Mouse (Mus musculus): ENCODE data around the gene Gm2310. TPM values are rescaled to one million over a fixed set of nuclear protein-coding genes. Genes with fewer than 3 reads are reported as not detected.
"Not testable (repeated sequence)": the region's sequence is repeated elsewhere in the genome, so short reads cannot be mapped to it uniquely, and the experiment has no call there.

Gm2310 gene
- not detected in 2 replicates for polyA plus RNA-seq (2015; fragmentation: Nextera tagmentation; extraction: Ambion mirVana)

- H3K27me3 ChIP-seq; H3K4me1 ChIP-seq; H3K9ac ChIP-seq; H3K36me3 ChIP-seq; H3K4me2 ChIP-seq; H3K4me3 ChIP-seq (replicated peaks); ATAC-seq (replicated peaks; ENCODE audit: low FRiP score); H3K9me3 ChIP-seq (replicated peaks); H3K27ac ChIP-seq: not testable (repeated sequence)
Observed at GRCm38 (mm10) chr15:8519853-8520252, at the start of gene Gm2310. Gene Gm2310, minus strand, starts transcription at chr15:8519953.

- peaks cover 3% of the 10 kb centered on the region; the same call in 1 of the 2 replicates for H3K27me3 ChIP-seq
- under 1% methylated on average over 61 of the region's 61 CpGs for WGBS
- peak overlapping the region; percentile 65 for H3K4me3 ChIP-seq (replicated peaks)
- ATAC-seq (replicated peaks; ENCODE audit: low FRiP score): peak; percentile 92
- H3K4me1 ChIP-seq: peaks cover 9% of the 10 kb centered on the region; the same call in 1 of the 2 replicates
- H3K9ac ChIP-seq: peak overlapping the region; percentile 41
- peak overlapping the region; percentile 95 for H3K4me2 ChIP-seq
- peak overlapping the region; percentile 91 for H3K27ac ChIP-seq
- no peaks in the 10 kb centered on the region for H3K9me3 ChIP-seq (replicated peaks)
- no peaks in the 10 kb centered on the region for H3K36me3 ChIP-seq
Observed at GRCm38 (mm10) chr15:8568645-8569528, 49.1 kb upstream of the Gm2310 start.

GRCm38 (mm10) chr15:8568286-8568644, 48.5 kb upstream of the Gm2310 start:
- Histone ChIP-seq H3K4me2 (peak overlapping the region; percentile 95), H3K27ac (peak overlapping the region; percentile 91), H3K36me3 (no peaks in the 10 kb centered on the region), H3K9ac (peak overlapping the region; percentile 41; the same call in 1 of the 2 replicates), H3K4me1 (peaks cover 9% of the 10 kb centered on the region; the same call in 1 of the 2 replicates), H3K4me3 (replicated peaks) (peak overlapping the region; percentile 65), H3K27me3 (peaks cover 3% of the 10 kb centered on the region; the same call in 1 of the 2 replicates), H3K9me3 (replicated peaks) (no peaks in the 10 kb centered on the region)
- peak; percentile 71 for ATAC-seq (replicated peaks; ENCODE audit: low FRiP score)
- WGBS: 4% methylated on average over 7 of the region's 7 CpGs

- 79% methylated on average over 6 of the region's 6 CpGs for WGBS
- no peak overlapping the region for H3K4me3 ChIP-seq (replicated peaks)
- no peaks in the 10 kb centered on the region for H3K36me3 ChIP-seq
- no peak overlapping the region for H3K9ac ChIP-seq
- H3K9me3 ChIP-seq (replicated peaks): no peaks in the 10 kb centered on the region
- H3K4me2 ChIP-seq: no peak overlapping the region
- H3K27me3 ChIP-seq: no peaks in the 10 kb centered on the region; the same call in 1 of the 2 replicates
- ATAC-seq (replicated peaks; ENCODE audit: low FRiP score): no peak
- H3K27ac ChIP-seq: no peak overlapping the region
- H3K4me1 ChIP-seq: peaks cover 9% of the 10 kb centered on the region; the same call in 1 of the 2 replicates
Observed at GRCm38 (mm10) chr15:8565416-8565815, 45.7 kb upstream of the Gm2310 start.

- WGBS: 84% methylated on average over 3 of the region's 3 CpGs
- no peaks in the 10 kb centered on the region for H3K36me3 ChIP-seq
- no peak for ATAC-seq (replicated peaks; ENCODE audit: low FRiP score)
Observed at GRCm38 (mm10) chr15:8564331-8564730, 44.6 kb upstream of the Gm2310 start.

GRCm38 (mm10) chr15:8563423-8564194, 43.9 kb upstream of the Gm2310 start:
- Histone ChIP-seq H3K9me3 (replicated peaks) (no peaks in the 10 kb centered on the region), H3K4me3 (replicated peaks) (no peak overlapping the region), H3K36me3 (no peaks in the 10 kb centered on the region), H3K27me3 (no peaks in the 10 kb centered on the region; the same call in 1 of the 2 replicates), H3K4me1 (0 out of 2 replicates have a peak, but pooled peaks cover 4% of the 10 kb centered on the region), H3K9ac (no peak overlapping the region), H3K4me2 (no peak overlapping the region), H3K27ac (no peak overlapping the region)
- ATAC-seq (replicated peaks; ENCODE audit: low FRiP score): no peak
- WGBS: 77% methylated on average over 1 of the region's 1 CpGs

More at GRCm38 (mm10) chr15:8564331-8564730, 44.6 kb upstream of the Gm2310 start:
- H3K27ac ChIP-seq: no peak overlapping the region
- H3K9me3 ChIP-seq (replicated peaks): no peaks in the 10 kb centered on the region
- no peak overlapping the region for H3K9ac ChIP-seq
- H3K4me2 ChIP-seq: no peak overlapping the region
- H3K27me3 ChIP-seq: no peaks in the 10 kb centered on the region; the same call in 1 of the 2 replicates
- no peak overlapping the region for H3K4me3 ChIP-seq (replicated peaks)
- H3K4me1 ChIP-seq: peaks cover 7% of the 10 kb centered on the region; the same call in 1 of the 2 replicates

- Histone ChIP-seq H3K4me2 (no peak overlapping the region), H3K9me3 (replicated peaks) (no peaks in the 10 kb centered on the region), H3K4me1 (no peaks in the 10 kb centered on the region), H3K4me3 (replicated peaks) (no peak overlapping the region), H3K36me3 (no peaks in the 10 kb centered on the region), H3K9ac (no peak overlapping the region), H3K27ac (no peak overlapping the region), H3K27me3 (no peaks in the 10 kb centered on the region)
- 86% methylated on average over 7 of the region's 7 CpGs for WGBS
- no peak for ATAC-seq (replicated peaks; ENCODE audit: low FRiP score)
Observed at GRCm38 (mm10) chr15:8562776-8563175, 43.0 kb upstream of the Gm2310 start.

- Histone ChIP-seq H3K9me3 (replicated peaks) (no peaks in the 10 kb centered on the region), H3K4me2 (no peak overlapping the region), H3K36me3 (no peaks in the 10 kb centered on the region), H3K27me3 (no peaks in the 10 kb centered on the region), H3K4me1 (no peaks in the 10 kb centered on the region), H3K27ac (no peak overlapping the region), H3K4me3 (replicated peaks) (no peak overlapping the region), H3K9ac (no peak overlapping the region)
- ATAC-seq (replicated peaks; ENCODE audit: low FRiP score): no peak
- WGBS: 75% methylated on average over 5 of the region's 5 CpGs
Observed at GRCm38 (mm10) chr15:8531201-8531600, 11.4 kb upstream of the Gm2310 start.

GRCm38 (mm10) chr15:8512957-8513356, 6.8 kb downstream of the Gm2310 start:
- Histone ChIP-seq H3K4me3 (replicated peaks) (no peak overlapping the region), H3K9ac (no peak overlapping the region), H3K4me2 (no peak overlapping the region), H3K4me1 (no peaks in the 10 kb centered on the region), H3K36me3 (no peaks in the 10 kb centered on the region), H3K9me3 (replicated peaks) (no peaks in the 10 kb centered on the region), H3K27ac (no peak overlapping the region), H3K27me3 (no peaks in the 10 kb centered on the region)
- 59% methylated on average over 5 of the region's 5 CpGs for WGBS
- ATAC-seq (replicated peaks; ENCODE audit: low FRiP score): no peak

GRCm38 (mm10) chr15:8511861-8512260, 7.9 kb downstream of the Gm2310 start:
- Histone ChIP-seq H3K27me3 (no peaks in the 10 kb centered on the region), H3K9ac (no peak overlapping the region), H3K27ac (no peak overlapping the region), H3K4me3 (replicated peaks) (no peak overlapping the region), H3K9me3 (replicated peaks) (no peaks in the 10 kb centered on the region), H3K4me2 (no peak overlapping the region), H3K36me3 (no peaks in the 10 kb centered on the region), H3K4me1 (no peaks in the 10 kb centered on the region)
- ATAC-seq (replicated peaks; ENCODE audit: low FRiP score): no peak
- 48% methylated on average over 9 of the region's 9 CpGs for WGBS

- H3K27me3 ChIP-seq: no peaks in the 10 kb centered on the region
- no peak overlapping the region for H3K4me3 ChIP-seq (replicated peaks)
- ATAC-seq (replicated peaks; ENCODE audit: low FRiP score): no peak
- H3K4me2 ChIP-seq: no peak overlapping the region
- H3K9me3 ChIP-seq (replicated peaks): no peaks in the 10 kb centered on the region
- no peaks in the 10 kb centered on the region for H3K4me1 ChIP-seq
- H3K36me3 ChIP-seq: no peaks in the 10 kb centered on the region
- H3K9ac ChIP-seq: no peak overlapping the region
- 89% methylated on average over 2 of the region's 2 CpGs for WGBS
- H3K27ac ChIP-seq: no peak overlapping the region
Observed at GRCm38 (mm10) chr15:8502431-8502830, 17.3 kb downstream of the Gm2310 start.

- Histone ChIP-seq H3K4me1 (no peaks in the 10 kb centered on the region), H3K36me3 (no peaks in the 10 kb centered on the region), H3K9ac (no peak overlapping the region), H3K27me3 (no peaks in the 10 kb centered on the region), H3K27ac (no peak overlapping the region), H3K9me3 (replicated peaks) (no peaks in the 10 kb centered on the region), H3K4me3 (replicated peaks) (no peak overlapping the region), H3K4me2 (no peak overlapping the region)
- 87% methylated on average over 6 of the region's 6 CpGs for WGBS
- no peak for ATAC-seq (replicated peaks; ENCODE audit: low FRiP score)
Observed at GRCm38 (mm10) chr15:8485261-8485660, 34.5 kb downstream of the Gm2310 start.

All from kidney, embryonic 15.5 days (tissue).